Mouse (Mus musculus): ENCODE data around the gene Prrt2.

The Prrt2 gene

DNA sequence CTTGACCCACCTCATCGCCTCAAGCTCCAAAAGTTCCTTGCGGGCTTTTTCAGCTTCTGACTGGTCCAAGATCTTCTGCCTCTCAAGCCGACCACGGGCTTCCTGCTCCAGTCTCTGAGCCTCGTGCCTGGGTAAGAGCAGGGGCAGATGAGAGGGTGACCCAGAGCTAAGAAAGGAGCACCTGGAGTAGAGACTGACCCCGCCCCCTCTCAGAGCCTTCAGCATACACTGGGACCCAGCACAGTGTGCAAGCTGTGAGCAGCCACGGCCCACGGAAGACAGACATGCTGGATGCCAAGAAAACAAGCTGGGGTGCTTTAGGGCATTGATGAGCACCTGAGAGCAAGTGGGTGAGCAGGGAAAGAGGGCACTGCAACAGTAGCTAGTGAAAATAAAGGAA lies 32.2 kb downstream of the Prrt2 start:
- DNase-seq: no peak

DNA sequence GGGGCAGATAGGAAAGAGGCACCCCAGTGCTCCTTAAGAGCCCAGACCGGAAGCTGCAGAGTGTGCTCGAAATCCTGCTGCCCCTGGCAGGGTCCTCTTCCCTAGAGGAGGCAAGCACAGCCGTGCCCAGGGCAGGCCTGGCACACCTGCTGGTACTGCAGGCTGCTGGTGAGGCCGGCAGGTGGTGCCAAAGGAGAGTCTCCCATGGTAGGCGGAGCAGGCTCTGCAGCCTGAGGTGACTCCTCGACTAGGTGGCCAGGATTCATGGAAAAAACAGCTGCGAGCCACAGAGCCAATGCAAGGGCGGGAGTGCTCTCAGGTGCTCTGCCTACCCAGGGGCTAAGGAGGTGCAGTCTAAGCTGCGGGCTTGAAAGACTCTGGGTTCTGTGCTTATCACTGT lies 34.7 kb downstream of the Prrt2 start:
- peak; percentile 48 for DNase-seq

DNA sequence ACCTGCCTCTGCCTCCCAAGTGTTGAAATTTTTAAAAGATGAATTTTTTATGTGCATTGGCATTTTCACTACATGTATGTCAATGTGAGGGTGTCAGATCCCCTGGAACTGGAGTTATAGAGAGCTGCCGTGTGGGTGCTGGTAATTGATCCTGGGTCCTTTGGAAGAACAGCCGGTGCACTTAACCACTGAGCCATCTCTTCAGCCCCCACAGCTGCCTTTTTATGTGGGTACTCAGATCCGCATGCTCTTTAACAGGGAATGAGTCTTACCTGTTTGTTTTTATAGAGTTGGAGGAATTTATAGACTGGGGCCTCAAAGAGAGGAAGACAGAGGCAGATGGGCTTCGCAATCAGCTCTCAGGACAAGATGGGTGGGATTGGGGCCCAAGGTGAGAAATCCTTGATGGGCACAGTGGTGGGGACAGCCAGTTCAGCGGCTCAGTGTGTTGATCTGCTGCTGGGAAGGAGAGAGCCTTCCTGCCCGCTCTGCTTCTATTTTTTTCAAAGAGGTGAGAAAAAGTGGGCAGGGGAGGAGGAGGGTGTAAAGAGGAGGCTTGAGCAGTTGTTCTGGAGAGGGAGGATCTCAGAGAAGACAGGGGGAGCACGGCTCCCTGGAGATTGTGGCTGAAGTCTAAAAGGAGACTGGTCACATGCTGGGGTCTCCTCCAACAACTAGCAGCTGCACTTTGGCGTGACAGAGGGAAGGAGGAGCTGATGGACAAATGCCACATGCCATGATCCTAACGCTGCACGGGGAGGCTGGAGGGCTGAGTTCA lies 36.2 kb downstream of the Prrt2 start:
- no peak for DNase-seq

DNA sequence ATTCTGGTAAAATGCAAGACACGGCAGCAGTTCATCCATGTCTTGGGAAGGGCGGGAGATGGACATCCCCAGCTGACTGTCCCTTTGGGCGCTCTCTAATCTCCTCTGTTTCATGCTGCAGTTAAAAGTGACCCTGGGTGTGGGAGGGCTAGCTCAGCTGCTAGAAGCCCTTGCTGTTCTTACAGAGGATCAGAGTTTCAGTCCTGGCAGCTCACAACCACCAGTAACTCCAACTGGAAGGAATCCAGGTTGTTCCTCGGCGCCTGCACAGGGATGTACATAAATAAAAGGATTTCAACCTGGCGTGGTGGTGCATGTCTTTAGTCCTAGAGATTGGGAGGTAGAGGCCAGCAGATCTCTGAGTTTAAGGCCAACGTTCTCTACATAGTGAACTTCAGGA lies 37.9 kb downstream of the Prrt2 start:
- no peak for DNase-seq

DNA sequence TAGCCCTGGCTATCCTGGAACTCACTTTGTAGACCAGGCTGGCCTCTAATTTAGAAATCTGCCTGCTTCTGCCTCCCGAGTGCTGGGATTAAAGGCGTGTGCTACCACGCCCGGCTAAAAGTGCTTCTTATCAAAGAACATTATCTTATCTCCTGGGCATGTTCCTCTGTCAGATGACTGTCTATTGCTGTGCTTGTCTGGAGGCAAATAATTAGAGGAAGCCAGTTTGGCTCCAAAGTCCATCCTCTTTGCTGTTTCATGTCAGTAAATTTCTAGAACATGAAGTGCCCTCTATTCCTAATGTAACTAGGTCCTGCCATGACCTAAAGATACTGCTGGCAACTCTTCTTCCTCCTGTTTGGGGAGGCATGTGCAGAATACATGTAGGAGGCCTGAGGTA lies 39.0 kb downstream of the Prrt2 start:
- no peak for DNase-seq

DNA sequence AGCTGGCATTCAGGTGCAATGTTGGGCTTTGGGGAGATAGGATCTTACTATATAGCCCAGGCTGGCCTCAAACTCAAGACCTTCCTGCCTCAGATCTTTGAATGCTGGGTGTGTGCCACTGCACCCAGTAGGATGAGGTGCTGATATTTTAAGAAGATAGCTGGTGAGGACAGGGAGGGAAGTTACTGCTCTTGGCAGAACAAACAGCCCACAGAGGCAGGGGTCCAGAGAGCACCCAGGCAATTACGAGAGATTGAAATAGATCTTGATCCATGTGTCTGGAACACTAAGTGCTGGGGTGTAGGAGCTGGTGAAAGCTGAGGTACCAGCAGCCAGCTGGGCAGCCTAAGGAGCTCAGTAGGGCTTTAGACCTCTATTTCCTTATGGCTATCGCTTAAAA lies 39.4 kb downstream of the Prrt2 start:
- no peak for DNase-seq

DNA sequence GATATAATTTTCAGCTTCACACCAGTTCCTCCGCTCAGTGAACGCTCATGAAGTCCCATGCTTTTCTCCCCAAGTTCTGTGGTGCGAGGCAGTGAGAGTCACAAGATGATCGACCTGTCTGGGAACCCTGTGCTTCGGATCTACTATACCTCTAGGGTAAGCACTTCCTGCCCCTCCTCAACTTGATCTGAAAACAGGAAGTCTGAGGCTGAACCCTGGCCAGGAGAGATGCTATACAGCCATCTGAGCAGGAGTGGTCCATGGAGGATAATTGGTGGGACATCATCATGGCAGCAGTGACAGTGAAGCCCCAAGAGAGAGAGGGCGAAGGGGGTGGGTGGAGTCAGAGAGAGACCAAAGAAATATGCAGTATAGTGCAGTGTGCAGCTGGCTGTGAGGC lies 42.2 kb downstream of the Prrt2 start:
- no peak for DNase-seq

DNA sequence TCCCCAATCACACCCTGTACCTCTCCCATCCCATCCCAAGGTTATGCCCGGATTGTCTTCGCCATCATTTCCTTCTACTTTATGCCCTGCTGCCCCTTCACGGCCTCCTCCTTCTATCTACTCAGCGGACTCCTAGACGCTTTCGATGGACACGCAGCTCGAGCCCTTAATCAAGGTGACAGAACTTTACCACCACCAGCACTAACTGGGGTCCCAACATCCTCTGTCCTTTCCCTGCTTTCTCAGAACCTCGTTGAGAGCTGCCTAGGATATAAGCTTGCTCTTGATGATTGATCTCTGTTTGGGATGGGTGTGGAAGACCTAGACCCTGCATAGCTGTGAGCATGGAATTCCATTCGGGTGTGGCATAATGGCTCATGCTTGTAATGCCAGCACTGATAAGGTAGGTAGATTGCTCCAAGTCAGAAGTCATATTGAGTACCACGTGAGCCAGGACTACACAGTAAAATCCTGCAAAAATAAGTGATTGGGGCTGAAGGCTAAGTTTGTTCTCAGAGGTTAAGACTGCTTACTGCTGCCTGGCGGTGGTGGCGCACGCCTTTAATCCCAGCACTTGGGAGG lies 44.0 kb downstream of the Prrt2 start:
- DNase-seq: peak; percentile 15

DNA sequence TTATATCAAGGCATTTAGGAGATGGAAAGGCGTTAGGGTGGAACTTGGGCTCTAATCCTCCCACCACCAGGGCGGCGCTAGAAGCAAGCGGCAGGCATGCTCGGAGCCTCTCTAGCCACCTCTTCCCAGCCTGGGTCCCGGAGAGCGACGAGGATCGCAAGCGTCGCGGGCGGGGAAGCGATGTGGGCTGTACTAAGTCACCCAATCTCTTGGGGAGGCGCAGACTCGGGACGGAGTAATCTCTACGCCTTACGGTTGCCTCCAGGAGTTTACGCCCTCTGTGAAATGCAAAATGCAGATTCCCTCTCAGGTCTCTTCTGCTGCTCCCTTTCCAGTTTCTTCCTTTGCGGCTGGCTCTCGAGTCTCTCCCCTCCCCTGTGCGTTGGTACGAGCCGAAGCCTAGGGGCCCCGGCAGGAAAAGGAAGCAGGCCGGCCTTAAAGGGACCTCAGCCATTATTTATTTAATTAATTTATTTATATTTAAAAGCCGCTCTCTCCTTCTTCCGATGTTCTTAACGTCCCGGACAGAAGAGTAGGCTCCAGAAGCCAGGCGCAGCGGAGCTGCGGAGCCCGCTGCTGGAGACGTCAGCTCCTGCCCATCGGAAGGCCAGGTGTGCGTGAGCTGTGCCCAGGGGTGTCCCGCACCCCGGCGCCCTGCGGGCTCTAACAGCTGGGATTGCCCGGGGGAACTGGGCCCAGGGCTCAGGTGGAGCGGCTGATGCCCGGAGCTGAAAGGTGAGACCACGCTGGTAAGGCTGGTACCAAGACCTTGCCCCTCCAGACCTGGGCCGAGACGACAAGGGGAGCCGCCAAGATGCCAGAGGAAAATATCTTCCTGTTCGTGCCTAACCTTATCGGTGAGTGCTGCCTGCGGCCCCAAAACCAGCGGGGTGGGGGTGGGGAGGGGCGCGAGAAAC lies 44.8 kb downstream of the Prrt2 start, which contains the start of gene Cdiptos:
Gene Cdiptos (minus strand): TSS at position 149 of the 917 bp plus-strand sequence.
- DNase-seq: peak; percentile 98

DNA sequence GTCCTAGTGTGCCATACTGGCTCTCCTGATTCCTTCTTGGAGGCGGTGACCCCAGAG lies 45.3 kb downstream of the Prrt2 start, which contains the start of gene Cdipt:
Gene Cdipt (plus strand): TSS at position 22 of the 57 bp plus-strand sequence.
- DNase-seq: no peak

DNA sequence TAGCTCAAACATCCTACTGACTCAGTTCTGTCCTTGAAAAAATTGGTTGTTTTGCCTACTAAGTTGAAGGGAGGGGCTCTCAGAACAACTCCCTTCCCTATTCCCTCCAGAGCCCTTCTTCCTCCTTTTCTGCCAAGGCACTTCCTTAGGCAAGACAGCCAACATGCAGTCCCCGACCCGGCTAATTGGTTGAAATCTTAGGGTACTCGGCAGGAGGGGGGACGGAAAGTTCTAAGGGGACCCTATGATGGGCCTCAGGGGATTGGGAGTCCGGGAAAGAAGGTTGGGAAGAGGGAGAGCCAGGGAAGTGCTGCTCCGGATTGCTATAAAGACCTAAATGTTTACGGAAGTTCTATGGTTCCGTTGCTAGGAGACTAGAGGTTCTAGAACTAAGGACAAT lies 45.5 kb downstream of the Prrt2 start:
- no peak for DNase-seq

Data from retina, postnatal 1 day (tissue).